Mouse (Mus musculus): ENCODE data around the gene Pdxk. TPM values are rescaled to one million over a fixed set of nuclear protein-coding genes. Genes with fewer than 3 reads are reported as not detected.

The Pdxk gene
- polyA plus RNA-seq, 1 experiment from 2014 or later = 12.1 TPM

GRCm38 (mm10) chr10:78392072-78392471 is 72.7 kb downstream of the Pdxk start:
- no peak for ATAC-seq (ENCODE audit: insufficient number of reproducible peaks, insufficient read depth, low FRiP score, low TSS enrichment)
- Histone ChIP-seq H3K4me3 (0 out of 2 replicates have a peak overlapping the region, but pooled peaks have one; percentile 7), H3K27me3 (peaks cover 41% of the 10 kb centered on the region), H3K27ac (no peak overlapping the region), H3K4me2 (replicated peaks) (0 out of 2 replicates have a peak overlapping the region, but pooled peaks have one; percentile 15), H3K9me3 (no peaks in the 10 kb centered on the region), H3K36me3 (no peaks in the 10 kb centered on the region), H3K9ac (no peak overlapping the region), H3K4me1 (peaks cover 3% of the 10 kb centered on the region; the same call in 1 of the 2 replicates)
- 2% methylated on average over 18 of the region's 18 CpGs for WGBS

- Histone ChIP-seq H3K9ac (no peak overlapping the region), H3K4me2 (replicated peaks) (no peak overlapping the region), H3K27me3 (peaks cover 41% of the 10 kb centered on the region), H3K27ac (no peak overlapping the region), H3K36me3 (no peaks in the 10 kb centered on the region), H3K9me3 (no peaks in the 10 kb centered on the region), H3K4me1 (peaks cover 2% of the 10 kb centered on the region; the same call in 1 of the 2 replicates), H3K4me3 (no peak overlapping the region)
- no peak for ATAC-seq (ENCODE audit: insufficient number of reproducible peaks, insufficient read depth, low FRiP score, low TSS enrichment)
- WGBS = 7% methylated on average over 4 of the region's 4 CpGs
Measured at GRCm38 (mm10) chr10:78390982-78391470, 73.7 kb downstream of the Pdxk start.

- Histone ChIP-seq H3K9ac (no peak overlapping the region), H3K9me3 (no peaks in the 10 kb centered on the region), H3K27me3 (peaks cover 41% of the 10 kb centered on the region), H3K4me3 (no peak overlapping the region), H3K4me1 (no peaks in the 10 kb centered on the region), H3K27ac (no peak overlapping the region), H3K4me2 (replicated peaks) (no peak overlapping the region), H3K36me3 (no peaks in the 10 kb centered on the region)
- WGBS = 61% methylated on average over 20 of the region's 20 CpGs
- no peak for ATAC-seq (ENCODE audit: insufficient number of reproducible peaks, insufficient read depth, low FRiP score, low TSS enrichment)
Measured at GRCm38 (mm10) chr10:78388216-78388980, 76.4 kb downstream of the Pdxk start.

Small RNA genes within 50 kb of the gene (microRNA-seq; reads per million reads assigned to microRNA genes)
- gene Mir6410 (not detected), gene Mir6907 (1.8 reads per million, percentile 3 among the genes with 10 or more reads in this experiment), gene Mir6908 (0.54 reads per million)

Other genes starting within 250 kb of the Pdxk start
- 17.4 and 18.6 TPM in 2 replicates for gene Trappc10, start 220.3 kb downstream of the Pdxk start, polyA plus RNA-seq (2016; fragmentation: Nextera tagmentation; extraction: Ambion mirVana)
- gene Agpat3, start 112.5 kb downstream of the Pdxk start, polyA plus RNA-seq (2016; fragmentation: Nextera tagmentation; extraction: Ambion mirVana) = 54.1 and 56.4 TPM in 2 replicates
- 323 and 336 TPM in 2 replicates for gene Rrp1, start 51.9 kb downstream of the Pdxk start, polyA plus RNA-seq (2016; fragmentation: Nextera tagmentation; extraction: Ambion mirVana)
- 185 and 189 TPM in 2 replicates for gene Cstb, start 39.3 kb downstream of the Pdxk start, polyA plus RNA-seq (2016; fragmentation: Nextera tagmentation; extraction: Ambion mirVana)
- gene Olfr1358, start 52.5 kb upstream of the Pdxk start, polyA plus RNA-seq (2016; fragmentation: Nextera tagmentation; extraction: Ambion mirVana) = not detected in 2 replicates
- gene Ilvbl, start 109.4 kb upstream of the Pdxk start, polyA plus RNA-seq (2016; fragmentation: Nextera tagmentation; extraction: Ambion mirVana) = 52.7 and 54.2 TPM in 2 replicates
- 17.7 and 19.2 TPM in 2 replicates for gene Syde1, start 127.0 kb upstream of the Pdxk start, polyA plus RNA-seq (2016; fragmentation: Nextera tagmentation; extraction: Ambion mirVana)
- not detected in 2 replicates for gene Olfr1357, start 153.1 kb upstream of the Pdxk start, polyA plus RNA-seq (2016; fragmentation: Nextera tagmentation; extraction: Ambion mirVana)